ENCODE assay signal across 10 mouse cellular contexts in the genomic region with DNA sequence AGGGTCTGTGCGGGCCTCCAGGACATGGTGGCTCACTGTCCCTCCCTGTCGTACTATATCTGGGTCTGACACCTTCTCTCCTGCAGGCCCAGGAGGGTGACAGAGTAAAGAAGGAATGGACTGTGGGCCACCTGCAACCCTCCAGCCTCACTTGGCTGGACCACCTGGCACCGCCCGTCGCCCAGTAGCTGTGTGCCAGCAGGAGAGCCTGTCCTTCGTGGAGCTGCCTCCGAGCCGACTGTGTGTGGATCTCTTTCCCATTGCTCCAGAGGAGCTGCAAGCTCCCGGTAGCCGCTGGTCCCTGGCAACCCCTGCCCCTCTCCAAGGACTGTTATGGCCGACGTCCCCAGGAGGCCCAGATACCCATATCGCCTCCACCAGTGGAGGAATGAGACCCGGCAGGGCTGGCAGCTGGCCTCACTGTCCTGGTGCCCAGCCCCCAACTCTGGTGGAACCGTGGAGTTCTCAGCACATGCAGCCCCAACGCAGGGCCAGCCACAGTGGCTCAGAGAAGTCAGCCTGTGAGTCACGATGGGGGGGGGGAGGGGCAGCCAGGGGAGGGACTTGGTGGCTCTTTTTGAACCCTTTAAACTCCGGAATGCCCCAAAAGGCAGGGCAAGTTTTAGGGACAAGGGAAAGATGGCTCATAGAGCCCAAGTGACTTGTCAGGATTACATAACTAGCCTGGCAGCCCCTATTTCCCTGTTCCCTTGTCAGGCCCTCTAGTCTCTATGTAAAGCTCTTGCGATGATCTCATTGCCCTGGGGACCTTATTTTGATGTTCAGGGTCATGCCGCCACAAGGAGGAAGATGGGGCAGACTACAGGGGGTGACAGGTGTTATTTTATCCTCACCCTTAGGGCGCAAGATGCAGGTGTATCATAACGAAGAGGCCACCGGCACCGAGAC. TPM values are rescaled to one million over a fixed set of nuclear protein-coding genes. Genes with fewer than 3 reads are reported as not detected.
DNase-seq lines count a peak whose midpoint lies in the region; ATAC-seq and TF ChIP-seq lines count a peak whose summit lies in the region.
"Had no signal": no experiment of that assay in that cellular context is flagged by ENCODE, and none has a peak within 500 bp of the region (broad histone marks: within the 10 kb centered on the region; RNA-seq: fewer than 3 reads in every experiment).

No protein-coding gene starts in this region.

- TF ChIP-seq CTCF in forebrain, postnatal 0 days (IDR thresholded peaks at IDR 0.05; ENCODE audit: low read depth): no peak
- TF ChIP-seq CTCF in C2C12 (IDR thresholded peaks at IDR 0.05; ENCODE audit: control insufficient read depth, insufficient read depth, insufficient read length): no peak
- no peak for TF ChIP-seq CTCF in intestine, postnatal 0 days (IDR thresholded peaks at IDR 0.05; ENCODE audit: low read depth)

- peaks cover 79% of the 10 kb centered on the region for H3K4me1 ChIP-seq in forebrain, embryonic 10.5 days
- H3K4me1 ChIP-seq in forebrain, postnatal 0 days (ENCODE audit: insufficient read depth): peaks cover 6% of the 10 kb centered on the region
- peaks cover 3% of the 10 kb centered on the region; the same call in 1 of the 2 replicates for H3K4me1 ChIP-seq in intestine, postnatal 0 days (replicated peaks; ENCODE audit: control insufficient read depth, insufficient read depth, low read length)

- no peaks in the 10 kb centered on the region for H3K36me3 ChIP-seq in forebrain, embryonic 10.5 days (replicated peaks)
- no peaks in the 10 kb centered on the region for H3K36me3 ChIP-seq in forebrain, postnatal 0 days (ENCODE audit: insufficient read depth)
- peaks cover 15% of the 10 kb centered on the region for H3K36me3 ChIP-seq in C2C12 (ENCODE audit: control insufficient read depth, insufficient read depth)
- H3K36me3 ChIP-seq in intestine, postnatal 0 days (ENCODE audit: control insufficient read depth, insufficient read depth): peaks cover 10% of the 10 kb centered on the region; the same call in 1 of the 2 replicates

- ATAC-seq in forebrain, postnatal 0 days: no peak
- no peak for ATAC-seq in intestine, postnatal 0 days
- ATAC-seq: CD4-positive, CD25-positive, alpha-beta regulatory T cell, adult 4 months had no signal

- H3K4me2 ChIP-seq in forebrain, postnatal 0 days (ENCODE audit: low read depth): no peak overlapping the region
- H3K4me2 ChIP-seq in intestine, postnatal 0 days (replicated peaks; ENCODE audit: low read depth): peak overlapping the region; percentile 75

- DNase-seq in forebrain, embryonic 10.5 days (ENCODE audit: extremely low spot score, low spot score): no peak
- DNase-seq in forebrain, postnatal 0 days: no peak
- DNase-seq in fibroblast of lung, adult 2 months (ENCODE audit: low read depth): peak; percentile 48
- no peak for DNase-seq in layer of hippocampus, adult 18-20 months (ENCODE audit: low spot score in 2 of 2)
- no peak for DNase-seq in layer of hippocampus, postnatal 14 days (ENCODE audit: low spot score in 2 of 2)
- DNase-seq in MN1 (ENCODE audit: low spot score): no peak

- H3K79me2 ChIP-seq in C2C12 (ENCODE audit: control insufficient read depth, insufficient read depth): peaks cover 17% of the 10 kb centered on the region

- peaks cover 100% of the 10 kb centered on the region for H3K27me3 ChIP-seq in forebrain, embryonic 10.5 days (ENCODE audit: poor library complexity, severe bottlenecking)
- peaks cover 33% of the 10 kb centered on the region for H3K27me3 ChIP-seq in forebrain, postnatal 0 days (ENCODE audit: insufficient read depth, low read length)
- H3K27me3 ChIP-seq in C2C12 (ENCODE audit: control insufficient read depth, insufficient read depth, insufficient read length): no peaks in the 10 kb centered on the region
- no peaks in the 10 kb centered on the region for H3K27me3 ChIP-seq in intestine, postnatal 0 days (replicated peaks; ENCODE audit: control insufficient read depth, insufficient read depth, low read length)

- no peaks in the 10 kb centered on the region for H3K9me3 ChIP-seq in forebrain, embryonic 10.5 days
- H3K9me3 ChIP-seq in forebrain, postnatal 0 days (ENCODE audit: low read length): no peaks in the 10 kb centered on the region
- no peaks in the 10 kb centered on the region for H3K9me3 ChIP-seq in intestine, postnatal 0 days (ENCODE audit: control insufficient read depth)

- 26% methylated on average over 24 of the region's 24 CpGs for WGBS in forebrain, embryonic 10.5 days
- 19% methylated on average over 24 of the region's 24 CpGs for WGBS in forebrain, postnatal 0 days
- WGBS in intestine, postnatal 0 days: 50% methylated on average over 24 of the region's 24 CpGs

- H3K79me3 ChIP-seq in C2C12 (ENCODE audit: low read depth): peaks cover 3% of the 10 kb centered on the region

- H3K27ac ChIP-seq in forebrain, embryonic 10.5 days: no peak overlapping the region; the same call in 1 of the 2 replicates
- no peak overlapping the region for H3K27ac ChIP-seq in forebrain, postnatal 0 days (ENCODE audit: low read depth, low read length)
- no peak overlapping the region for H3K27ac ChIP-seq in intestine, postnatal 0 days (ENCODE audit: low read depth, low read length)
- H3K27ac ChIP-seq: macrophage had no signal

- no peak overlapping the region for H3K9ac ChIP-seq in forebrain, postnatal 0 days
- no peak overlapping the region for H3K9ac ChIP-seq in intestine, postnatal 0 days (ENCODE audit: low read depth, low read length)

- H3ac ChIP-seq in C2C12 (ENCODE audit: control insufficient read depth, insufficient read length, low read depth): peak overlapping the region; percentile 81

- peak overlapping the region; percentile 48; the same call in 1 of the 2 replicates for H3K4me3 ChIP-seq in forebrain, embryonic 10.5 days
- H3K4me3 ChIP-seq in forebrain, postnatal 0 days (ENCODE audit: low read depth, low read length): no peak overlapping the region
- H3K4me3 ChIP-seq in C2C12 (ENCODE audit: insufficient read depth, poor library complexity, severe bottlenecking): peak overlapping the region; percentile 24
- no peak overlapping the region for H3K4me3 ChIP-seq in intestine, postnatal 0 days (ENCODE audit: low read depth, low read length)

TF ChIP-seq in C2C12, 6 proteins besides CTCF, POLR2A, EP300 and RAD21:
- no peak for TF ChIP-seq USF1 (IDR thresholded peaks at IDR 0.05; ENCODE audit: low read depth)
- TF ChIP-seq MYOD1 (IDR thresholded peaks at IDR 0.05; ENCODE audit: control insufficient read depth, insufficient read length, low read depth): peak; percentile 38
- no peak for TF ChIP-seq MYOG (IDR thresholded peaks at IDR 0.05; ENCODE audit: control insufficient read depth, extremely low read depth, insufficient read length)
- no peak for TF ChIP-seq CEBPB (IDR thresholded peaks at IDR 0.05; ENCODE audit: low read depth)
- no peak for TF ChIP-seq MAX (IDR thresholded peaks at IDR 0.05)
- TF ChIP-seq FOSL1 (IDR thresholded peaks at IDR 0.05; ENCODE audit: insufficient read depth, low read length, poor library complexity, severe bottlenecking): no peak
TF ChIP-seq in C2C12: peak in this region for 1.

RNA-seq across cellular contexts. Expression of a gene that starts 7.0 kb away (rescaled TPM):
- polyA plus RNA-seq in forebrain, embryonic 10.5 days (2016; fragmentation: Nextera tagmentation; extraction: Ambion mirVana): 1.3 and 2.2 TPM in 2 replicates
- total RNA-seq in forebrain, postnatal 0 days (2014; rRNA removed): 0.95 and 1.6 TPM in 2 replicates
- 0.52 and 0.90 TPM in 2 replicates for polyA plus RNA-seq in forebrain, postnatal 0 days (2015; fragmentation: Nextera tagmentation; extraction: Ambion mirVana)
- 26.7 TPM for polyA plus RNA-seq in C2C12 (2012; fragmentation: generic; extraction: Trizol)
- 4.5 and 6.3 TPM in 2 replicates for polyA plus RNA-seq in intestine, postnatal 0 days (2015; fragmentation: Nextera tagmentation; extraction: Ambion mirVana)
- total RNA-seq in layer of hippocampus, adult 18-20 months (2021): 10 to 100 TPM; 19.3 to 19.9 TPM
- 10 to 100 TPM in 1 of 2 experiments, 1 to 10 TPM in 1; 9.7 to 11.7 TPM for total RNA-seq in layer of hippocampus, postnatal 14 days (2021)
- polyA plus RNA-seq: CD4-positive, CD25-positive, alpha-beta regulatory T cell, adult 4 months; macrophage had no signal

RNA-seq across cellular contexts. Expression of a gene that starts 32.6 kb away (rescaled TPM):
- polyA plus RNA-seq in forebrain, embryonic 10.5 days (2016; fragmentation: Nextera tagmentation; extraction: Ambion mirVana): 7.3 and 7.8 TPM in 2 replicates
- total RNA-seq in forebrain, postnatal 0 days (2014; rRNA removed): 4.5 and 6.9 TPM in 2 replicates
- polyA plus RNA-seq in forebrain, postnatal 0 days (2015; fragmentation: Nextera tagmentation; extraction: Ambion mirVana): 3.7 and 5.2 TPM in 2 replicates
- polyA plus RNA-seq in C2C12 (2012; fragmentation: generic; extraction: Trizol): 1.6 TPM
- 0.97 and 0.98 TPM in 2 replicates for polyA plus RNA-seq in intestine, postnatal 0 days (2015; fragmentation: Nextera tagmentation; extraction: Ambion mirVana)
- 1 to 10 TPM; 3.0 to 4.5 TPM for total RNA-seq in layer of hippocampus, adult 18-20 months (2021)
- 1 to 10 TPM; 2.8 to 3.1 TPM for total RNA-seq in layer of hippocampus, postnatal 14 days (2021)
- polyA plus RNA-seq: macrophage had no signal

RNA-seq across cellular contexts. Expression of a gene that starts 54.7 kb away (rescaled TPM):
- polyA plus RNA-seq in forebrain, embryonic 10.5 days (2016; fragmentation: Nextera tagmentation; extraction: Ambion mirVana): 3.3 and 3.7 TPM in 2 replicates
- 1.2 and 1.4 TPM in 2 replicates for total RNA-seq in forebrain, postnatal 0 days (2014; rRNA removed)
- 0.33 and 0.39 TPM in 2 replicates for polyA plus RNA-seq in forebrain, postnatal 0 days (2015; fragmentation: Nextera tagmentation; extraction: Ambion mirVana)
- 129 TPM for polyA plus RNA-seq in C2C12 (2012; fragmentation: generic; extraction: Trizol)
- 5.6 and 6.6 TPM in 2 replicates for polyA plus RNA-seq in intestine, postnatal 0 days (2015; fragmentation: Nextera tagmentation; extraction: Ambion mirVana)
- 1 to 10 TPM in 1 of 2 experiments, under 1 TPM in 1; 0.99 to 1.4 TPM for total RNA-seq in layer of hippocampus, adult 18-20 months (2021)
- 1 to 10 TPM; 1.8 to 2.0 TPM for total RNA-seq in layer of hippocampus, postnatal 14 days (2021)

Comparison
In these comparisons a context has a peak if more than half of its experiments do, and no peak if none do; other contexts are left out.
1. H3K4me3 ChIP-seq: peak in forebrain, embryonic 10.5 days (single experiment) and C2C12 (single experiment); none in forebrain, postnatal 0 days (single experiment) and intestine, postnatal 0 days (single experiment).
2. RNA of a gene that starts 54.7 kb away (polyA plus RNA-seq): 129 TPM in C2C12 (single experiment); 5.6 to 6.6 TPM in intestine, postnatal 0 days, 3.3 to 3.7 TPM in forebrain, embryonic 10.5 days and 0.33 to 0.39 TPM in forebrain, postnatal 0 days; every median in the first group is over 10 times any median in the second.